Mouse (Mus musculus) small intestine, adult 2 months (tissue): ENCODE data around the gene Gnl1.

Source experiments
- CTCF ChIP-seq: fragments of 200-500 bp; IDR thresholded peaks from 2 replicates; pipeline ENCODE4 v1.5.1; 2012; ENCODE audit warnings: low read depth, mild to moderate bottlenecking, control low read depth, inconsistent platforms, low read length, moderate library complexity, mixed read lengths; ENCODE audit not compliant: insufficient replicate concordance, insufficient read length; ENCODE audit errors: extremely low read depth
- POLR2A ChIP-seq: fragments of 200-500 bp; IDR thresholded peaks from 2 replicates; pipeline ENCODE4 v1.6.1; 2012; ENCODE audit warnings: low read depth, mild to moderate bottlenecking, control low read depth, inconsistent platforms, low read length, moderate library complexity

- no peak for TF ChIP-seq CTCF
- TF ChIP-seq POLR2A = no peak
Observed at GRCm38 (mm10) chr17:36025901-36026300, 46.2 kb downstream of the Gnl1 start.
